28 mouse cellular contexts compared by ENCODE assay signal in genomic region chr1:171473506-171473905, GRCm38 (mm10). TPM values are rescaled to one million over a fixed set of nuclear protein-coding genes. Genes with fewer than 3 reads are reported as not detected.
"Had no signal": no experiment of that assay in that cellular context is flagged by ENCODE, and none has a peak within 500 bp of the region (broad histone marks: within the 10 kb centered on the region; RNA-seq: fewer than 3 reads in every experiment).

No protein-coding gene starts in this region.

- H3K4me1 ChIP-seq: hindbrain, embryonic 13.5 days; hindbrain, embryonic 15.5 days; limb, embryonic 13.5 days; limb, embryonic 15.5 days had no signal

- H3K4me2 ChIP-seq: heart, embryonic 11.5 days; heart, embryonic 13.5 days; heart, embryonic 15.5 days; hindbrain, embryonic 13.5 days; hindbrain, embryonic 15.5 days; kidney, embryonic 15.5 days; limb, embryonic 13.5 days; limb, embryonic 15.5 days; liver, embryonic 12.5 days had no signal

- DNase-seq: gastrocnemius, adult 2 months; gastrocnemius, postnatal 10 days; gastrocnemius, postnatal 25 days; heart, adult 11 months; heart, adult 2 months; heart, postnatal 14 days; heart, postnatal 36 days; kidney, adult 11 months; kidney, adult 2 months; kidney, adult 9 months; kidney, postnatal 14 days; kidney, postnatal 36 days; layer of hippocampus, adult 9-11 months; layer of hippocampus, postnatal 36 days; left cerebral cortex, postnatal 4 days had no signal

- H3K9ac ChIP-seq: heart, embryonic 13.5 days; heart, embryonic 15.5 days; hindbrain, embryonic 13.5 days; hindbrain, embryonic 15.5 days; kidney, embryonic 15.5 days; limb, embryonic 13.5 days; limb, embryonic 15.5 days; liver, embryonic 12.5 days; liver, embryonic 14.5 days had no signal

- H3K4me3 ChIP-seq: gastrocnemius, adult 2 months; heart, adult 2 months; heart, embryonic 13.5 days; heart, embryonic 15.5 days; hindbrain, embryonic 13.5 days; hindbrain, embryonic 15.5 days; kidney, embryonic 15.5 days; limb, embryonic 13.5 days; limb, embryonic 15.5 days; liver, embryonic 12.5 days had no signal

- H3K36me3 ChIP-seq: heart, embryonic 13.5 days; heart, embryonic 15.5 days; hindbrain, embryonic 13.5 days; hindbrain, embryonic 15.5 days; kidney, embryonic 15.5 days; limb, embryonic 13.5 days; limb, embryonic 15.5 days; liver, embryonic 12.5 days had no signal

- ATAC-seq: hindbrain, postnatal 0 days; intestine, embryonic 16.5 days; liver, embryonic 12.5 days had no signal

- H3K9me3 ChIP-seq: heart, embryonic 13.5 days; heart, embryonic 15.5 days; hindbrain, embryonic 13.5 days; hindbrain, embryonic 15.5 days; kidney, embryonic 15.5 days; limb, embryonic 13.5 days; limb, embryonic 15.5 days; liver, embryonic 12.5 days had no signal

- H3K27me3 ChIP-seq: heart, embryonic 13.5 days; heart, embryonic 15.5 days; hindbrain, embryonic 13.5 days; kidney, embryonic 15.5 days; limb, embryonic 13.5 days; limb, embryonic 15.5 days; liver, embryonic 12.5 days had no signal

- H3K27ac ChIP-seq: gastrocnemius, adult 2 months; heart, adult 2 months; heart, embryonic 13.5 days; heart, embryonic 15.5 days; hindbrain, embryonic 13.5 days; hindbrain, embryonic 15.5 days; hindbrain, postnatal 0 days; kidney, embryonic 15.5 days; kidney, postnatal 0 days; limb, embryonic 13.5 days; limb, embryonic 15.5 days; liver, embryonic 12.5 days; liver, embryonic 14.5 days had no signal

RNA-seq across cellular contexts. Expression of gene Tstd1, which starts 54.8 kb away (rescaled TPM):
- total RNA-seq: hindbrain, postnatal 0 days had no signal
